Mouse (Mus musculus) brown adipose tissue, adult 24 weeks (tissue): Measurements from ENCODE around the gene Acad12. TPM values are rescaled to one million over a fixed set of nuclear protein-coding genes. Genes with fewer than 3 reads are reported as not detected.

ENCODE experiments used
- H3K27ac ChIP-seq: fragments of 200-500 bp; replicated peaks from 2 replicates; pipeline ENCODE4 v1.5.1; 2012; ENCODE audit warnings: low read depth, mild to moderate bottlenecking, low read length
- H3K4me1 ChIP-seq: fragments of 200-500 bp; 2 replicates; pipeline ENCODE4 v1.6.1; 2012; ENCODE audit warnings: low read length, mixed read lengths; ENCODE audit not compliant: control insufficient read depth, insufficient read depth, insufficient read length
- H3K4me3 ChIP-seq: fragments of 200-500 bp; 2 replicates; pipeline ENCODE4 v1.5.1; 2012; ENCODE audit warnings: low read depth, mild to moderate bottlenecking, low read length, moderate library complexity; ENCODE audit not compliant: insufficient read depth
- polyA plus RNA-seq: library from polyadenylated mRNA; stranded (reverse); fragments of >200 nt; gene quantifications from 2 replicates; pipeline ENCODE4 v1.2.4, GENCODE M21; 2012; ENCODE audit not compliant: missing spikeins, insufficient read depth, insufficient read length

Gene Acad12
- polyA plus RNA-seq, 1 experiment: 32.3 TPM

DNA sequence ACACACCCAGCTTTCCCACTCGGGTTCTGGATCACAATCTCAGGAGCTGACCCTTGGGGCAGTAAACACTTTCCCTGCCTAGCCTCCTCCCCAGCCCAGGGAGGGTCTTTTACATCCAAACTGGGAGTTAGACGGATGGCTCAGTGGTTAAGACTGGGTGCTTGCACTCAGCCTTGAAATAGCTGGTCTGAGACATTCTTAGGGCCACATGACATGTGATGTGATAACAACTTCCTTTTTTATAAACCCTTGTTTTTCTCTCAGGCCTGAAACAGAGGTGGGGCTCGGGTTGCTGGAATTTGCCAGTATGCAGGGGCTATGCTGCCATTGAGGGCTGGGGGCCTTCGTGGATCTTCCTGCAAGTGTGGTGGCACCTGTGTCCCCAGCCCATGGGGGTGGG, 21.4 kb downstream of the Acad12 start:
- peak overlapping the region; percentile 48 for H3K27ac ChIP-seq
- no peak overlapping the region for H3K4me3 ChIP-seq
- H3K4me1 ChIP-seq: peaks cover 7% of the 10 kb centered on the region

DNA sequence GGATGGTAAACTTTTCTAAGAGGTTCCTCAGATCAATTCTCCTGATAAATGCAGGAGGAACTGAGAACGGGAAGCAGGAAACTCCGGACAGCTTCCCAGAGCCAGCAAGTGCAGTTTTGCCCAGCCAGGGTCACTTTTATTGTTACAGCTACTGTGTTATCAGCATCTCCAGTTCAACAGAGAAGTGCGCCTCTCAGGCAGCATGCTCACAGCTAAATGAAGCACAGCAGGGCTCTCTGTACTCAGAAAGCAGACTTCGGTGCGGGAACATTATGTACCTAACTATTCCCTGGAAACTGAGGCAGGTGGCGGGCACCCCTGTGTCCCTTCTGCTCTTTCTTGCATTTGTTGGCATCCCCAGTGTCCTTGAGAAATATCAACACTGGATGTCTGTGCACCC, 22.5 kb downstream of the Acad12 start:
- no peak overlapping the region for H3K4me3 ChIP-seq
- 0 out of 2 replicates have a peak overlapping the region, but pooled peaks have one; percentile 8 for H3K27ac ChIP-seq
- peaks cover 17% of the 10 kb centered on the region for H3K4me1 ChIP-seq

DNA sequence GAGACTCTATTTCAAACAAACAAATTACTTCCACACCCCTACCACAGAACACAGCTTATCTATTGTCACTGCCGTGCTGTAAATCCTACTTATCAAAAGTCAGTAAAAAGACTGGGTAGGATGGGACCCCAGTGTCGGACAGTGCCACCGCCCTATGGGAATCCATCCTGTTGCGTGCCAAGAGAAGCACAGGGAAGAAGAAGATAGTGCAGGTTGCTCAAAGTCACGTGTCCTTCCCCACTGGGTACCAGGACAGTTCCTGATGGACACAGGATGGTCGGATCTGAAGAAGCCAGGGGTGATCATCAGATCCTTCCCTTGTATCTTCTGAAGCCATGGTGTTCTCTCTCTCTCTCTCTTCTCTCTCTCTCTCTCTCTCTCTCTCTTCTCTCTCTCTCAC, 23.0 kb downstream of the Acad12 start:
- Histone ChIP-seq H3K4me3 (no peak overlapping the region), H3K4me1 (peaks cover 20% of the 10 kb centered on the region), H3K27ac (no peak overlapping the region)

DNA sequence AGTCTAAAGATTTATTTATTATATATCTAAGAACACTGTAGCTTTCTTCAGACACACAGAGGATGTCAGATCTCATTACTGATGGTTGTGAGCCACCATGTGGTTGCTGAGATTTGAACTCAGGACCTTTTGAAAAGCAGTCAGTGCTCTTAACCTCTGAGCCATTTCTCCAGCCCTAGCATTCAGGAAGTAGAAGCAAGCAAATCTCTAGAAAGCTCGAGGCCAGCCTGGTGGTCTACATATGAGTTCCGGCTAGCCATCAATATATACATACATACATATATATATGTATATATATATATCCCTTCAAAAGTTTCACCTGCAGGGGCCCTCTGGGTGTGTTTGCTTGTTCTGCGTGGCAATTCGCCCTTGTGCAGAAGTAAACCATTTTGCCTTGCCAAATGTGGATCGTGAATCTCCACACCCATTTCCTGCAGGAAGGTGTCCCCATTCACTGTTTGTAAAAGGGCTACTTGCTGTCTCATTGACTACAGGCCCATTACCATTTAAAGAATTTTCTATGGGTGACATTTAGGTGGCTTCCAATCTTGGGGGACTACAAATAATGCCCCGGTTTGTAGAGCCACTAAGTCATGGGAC, 23.9 kb downstream of the Acad12 start:
- Histone ChIP-seq H3K27ac (no peak overlapping the region), H3K4me1 (peaks cover 20% of the 10 kb centered on the region), H3K4me3 (no peak overlapping the region)

DNA sequence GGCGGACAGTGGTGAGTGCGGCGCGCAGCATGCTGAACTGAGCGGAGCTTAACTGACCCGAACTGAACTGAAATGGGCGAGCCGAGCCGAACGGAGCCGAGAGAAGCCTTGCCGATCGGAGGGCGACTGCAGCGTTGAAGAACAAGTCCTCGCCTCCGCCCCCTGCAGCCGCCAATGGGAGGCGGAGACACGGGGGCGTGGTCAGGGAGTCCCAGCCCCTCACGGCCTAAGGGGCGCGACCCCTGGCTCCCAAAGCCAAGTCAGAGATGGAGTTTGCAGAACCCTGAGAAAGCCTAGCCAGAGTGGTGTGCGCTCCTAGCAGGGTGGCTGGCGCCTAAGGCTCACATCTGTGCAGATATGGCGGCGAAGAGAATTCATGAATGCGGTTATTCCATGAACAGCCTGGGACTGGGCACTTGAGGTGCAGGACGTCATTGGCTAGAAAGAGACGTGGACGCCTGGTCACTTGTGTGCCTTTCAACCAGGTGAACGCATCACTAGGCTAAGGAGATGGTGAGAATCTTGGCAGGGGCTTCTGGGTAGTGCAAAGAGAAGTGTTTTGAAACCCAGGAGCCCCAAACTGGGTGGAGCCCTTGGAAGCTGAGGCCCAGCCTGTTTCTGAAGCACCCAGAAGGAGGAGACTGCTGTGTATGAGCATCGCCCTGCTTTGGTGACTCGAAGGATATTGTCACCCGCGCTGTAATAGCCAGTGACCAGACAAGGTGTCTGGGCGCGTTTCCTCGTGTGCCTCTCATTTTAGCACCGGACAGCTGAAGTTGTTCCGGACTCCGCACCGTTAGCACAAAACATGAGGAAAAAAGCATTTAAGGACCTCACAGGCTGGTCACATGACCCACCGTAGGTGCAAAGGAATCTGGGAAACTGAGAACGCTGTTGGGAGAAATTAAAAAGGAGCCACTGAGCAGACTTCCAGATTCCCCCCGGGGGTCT, 25.0 kb downstream of the Acad12 start, which contains the start of gene Aldh2:
Gene Aldh2 (minus strand): TSS at position 374 of the 951 bp plus-strand sequence.
- peaks cover 20% of the 10 kb centered on the region for H3K4me1 ChIP-seq
- H3K4me3 ChIP-seq: peak within 1 kb of the TSS; percentile 71
- peak within 1 kb of the TSS; percentile 47 for H3K27ac ChIP-seq

DNA sequence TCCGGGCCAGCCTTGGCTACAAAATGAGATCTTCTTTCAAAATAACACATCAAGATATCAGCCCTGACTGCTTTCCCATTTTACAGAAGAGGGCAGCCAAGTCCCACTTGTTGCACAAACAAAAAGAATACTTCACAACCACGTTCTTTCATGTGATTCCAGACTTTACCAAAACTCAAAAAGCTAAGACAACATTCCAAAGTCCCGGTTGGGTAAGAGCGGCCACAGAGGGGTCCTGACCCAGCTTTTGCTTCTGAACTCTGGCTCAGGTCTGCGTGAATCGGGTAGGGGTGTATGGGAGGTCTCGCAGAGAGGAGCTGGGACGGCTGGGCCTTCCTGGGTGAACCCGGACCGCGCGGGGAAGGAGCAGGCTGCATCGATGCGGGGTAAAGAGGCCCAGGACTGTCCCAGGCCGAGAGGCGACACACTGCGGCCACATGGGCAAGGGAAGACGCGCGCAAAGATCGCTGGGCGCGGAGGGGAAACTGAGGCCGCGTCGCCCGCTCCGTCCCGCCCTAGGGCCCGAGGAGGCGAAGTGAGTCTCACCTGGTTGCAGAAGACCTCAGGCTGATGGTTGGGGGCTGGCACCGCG, 25.8 kb downstream of the Acad12 start:
- peaks cover 20% of the 10 kb centered on the region for H3K4me1 ChIP-seq
- H3K27ac ChIP-seq: peak overlapping the region; percentile 47
- H3K4me3 ChIP-seq: peak overlapping the region; percentile 71

DNA sequence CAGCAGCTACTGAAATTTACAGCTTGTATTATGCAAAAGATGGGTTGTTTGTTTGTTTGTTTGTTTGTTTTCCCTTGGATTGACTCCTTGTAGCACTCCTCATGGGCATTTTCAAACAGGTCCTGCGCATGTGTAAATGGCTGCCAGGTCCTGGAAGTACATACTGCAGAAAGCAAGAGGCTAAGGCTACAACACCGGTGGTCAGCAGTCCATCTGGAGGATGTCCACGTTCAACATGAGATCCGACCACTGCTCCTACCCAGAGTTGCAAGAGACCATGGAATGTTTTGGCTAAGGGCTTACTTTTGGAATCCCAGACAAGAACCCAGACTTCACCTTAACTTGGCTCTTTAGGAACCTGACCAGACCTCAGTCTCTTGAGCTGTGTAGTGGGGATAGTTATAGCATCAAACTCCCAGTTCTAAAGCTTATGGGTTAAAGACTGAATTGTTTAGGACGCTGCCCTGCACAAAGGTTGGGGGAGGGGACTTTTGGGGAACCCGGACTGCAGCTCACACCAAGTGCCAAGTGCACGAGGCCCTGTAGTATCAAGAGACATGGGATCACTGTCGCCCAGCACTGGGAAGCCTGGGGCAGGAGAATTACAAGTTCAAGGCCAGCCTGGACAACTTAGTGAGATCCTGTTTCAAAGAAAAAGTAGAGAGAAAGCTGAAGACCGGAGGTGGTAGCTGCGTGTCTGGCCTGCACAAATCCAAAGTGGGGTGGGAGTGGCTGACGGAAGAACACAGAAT, 26.5 kb downstream of the Acad12 start:
- Histone ChIP-seq H3K27ac (peak overlapping the region; percentile 53), H3K4me3 (peak overlapping the region; percentile 71), H3K4me1 (peaks cover 25% of the 10 kb centered on the region)

DNA sequence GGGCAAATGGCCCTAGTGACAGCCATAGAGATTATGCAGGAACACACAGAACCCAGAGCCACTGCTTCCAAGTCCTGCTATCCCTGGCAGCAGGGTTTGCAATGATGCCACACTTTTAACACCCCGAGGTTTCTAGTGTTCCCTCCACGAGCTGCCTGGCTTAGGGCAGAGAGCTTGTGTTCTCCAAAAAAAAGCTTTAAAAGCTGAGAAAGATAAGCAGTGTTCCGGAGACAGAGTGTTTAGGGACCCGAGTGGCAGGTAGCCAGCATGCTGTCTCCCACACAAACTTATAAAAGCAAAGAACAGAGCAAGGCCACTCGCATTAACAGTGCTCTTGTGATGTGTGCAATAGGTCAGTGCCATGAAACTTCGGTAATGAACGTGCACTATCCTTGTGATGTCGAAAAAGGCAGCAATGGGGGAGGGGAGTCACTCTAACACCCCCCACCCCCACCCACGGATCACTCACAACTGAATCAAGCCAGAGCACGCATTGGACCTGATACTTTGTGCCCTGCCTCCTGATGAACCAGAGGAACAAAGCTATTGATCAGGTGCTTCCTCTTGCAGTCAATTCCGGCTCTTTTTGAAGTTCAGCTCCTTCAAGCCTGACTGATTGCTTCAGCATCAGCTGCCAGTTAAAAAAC, 27.2 kb downstream of the Acad12 start:
- Histone ChIP-seq H3K4me3 (peak overlapping the region; percentile 71), H3K27ac (peak overlapping the region; percentile 53), H3K4me1 (peaks cover 27% of the 10 kb centered on the region)

DNA sequence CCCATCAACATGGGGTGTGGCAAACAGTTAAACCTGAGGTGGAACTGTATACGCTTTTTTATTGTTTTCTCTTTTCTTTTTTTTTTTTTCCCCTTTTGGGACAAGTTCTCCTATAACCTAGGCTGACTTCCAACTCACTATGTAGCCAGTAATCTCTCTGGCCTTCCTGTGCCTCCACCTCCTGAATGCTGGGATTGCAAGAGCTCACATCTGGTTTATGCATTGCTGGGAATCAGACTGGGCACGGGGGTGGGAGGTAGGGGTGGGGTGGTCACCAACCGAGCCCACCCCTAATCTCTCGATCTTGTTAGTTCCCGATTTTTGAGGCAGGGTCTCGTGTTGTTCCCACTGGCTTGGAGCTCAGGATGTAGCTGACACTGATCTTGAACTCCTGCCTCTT, 28.8 kb downstream of the Acad12 start:
- Histone ChIP-seq H3K4me3 (no peak overlapping the region), H3K27ac (0 out of 2 replicates have a peak overlapping the region, but pooled peaks have one; percentile 0), H3K4me1 (peaks cover 37% of the 10 kb centered on the region)

DNA sequence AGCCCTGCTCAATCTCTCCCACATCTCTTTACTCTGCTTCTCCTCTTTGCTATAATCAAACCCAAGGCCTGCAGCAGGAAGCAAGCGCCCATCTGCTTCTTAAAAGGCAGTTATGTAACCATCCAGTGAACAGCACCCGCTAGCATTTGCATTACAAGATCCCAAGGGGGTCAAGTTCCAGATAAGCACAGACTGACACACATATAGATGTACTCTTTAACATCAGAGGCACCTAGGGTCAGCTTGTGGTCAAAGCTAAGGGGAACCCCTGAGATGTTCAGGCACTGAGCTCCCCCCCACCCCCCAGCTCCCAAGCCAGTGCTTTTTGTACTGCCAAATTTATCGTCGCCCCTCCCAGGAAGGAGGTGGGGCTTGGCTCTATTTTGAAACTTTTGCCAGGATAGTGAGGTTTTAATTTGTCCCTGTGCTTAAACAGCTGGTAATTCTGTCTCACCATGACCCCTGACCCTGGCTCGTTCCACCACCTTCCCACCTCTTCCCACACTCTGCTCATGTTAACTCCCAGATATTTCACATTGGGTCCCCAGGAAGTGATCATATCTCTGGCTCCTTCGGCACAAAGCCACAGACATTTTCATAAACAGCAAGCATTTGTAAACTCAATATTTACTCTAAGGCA, 32.2 kb downstream of the Acad12 start:
- Histone ChIP-seq H3K4me3 (peak overlapping the region; percentile 31; the same call in 1 of the 2 replicates), H3K4me1 (peaks cover 31% of the 10 kb centered on the region), H3K27ac (peak overlapping the region; percentile 97)

DNA sequence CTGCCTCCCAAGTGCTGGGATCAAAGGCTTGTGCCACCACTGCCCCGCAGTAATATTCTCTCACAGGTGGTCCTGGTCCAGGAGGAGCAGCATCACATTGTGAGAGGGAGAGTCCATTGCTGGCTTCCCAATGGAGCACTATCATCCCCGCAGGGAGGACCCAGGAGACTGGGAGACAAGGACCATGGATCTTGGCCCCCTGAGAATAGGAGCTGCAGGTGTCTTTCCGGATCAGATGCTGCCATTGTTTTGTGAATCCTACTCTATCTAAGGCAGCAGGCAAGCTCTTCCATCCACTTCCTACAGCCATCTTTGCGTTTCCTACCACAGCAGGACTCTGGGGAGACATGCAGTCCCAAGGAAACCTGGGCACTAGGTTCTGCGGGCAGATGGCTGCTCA, 33.0 kb downstream of the Acad12 start:
- Histone ChIP-seq H3K4me3 (no peak overlapping the region), H3K4me1 (peaks cover 25% of the 10 kb centered on the region), H3K27ac (peak overlapping the region; percentile 97)

DNA sequence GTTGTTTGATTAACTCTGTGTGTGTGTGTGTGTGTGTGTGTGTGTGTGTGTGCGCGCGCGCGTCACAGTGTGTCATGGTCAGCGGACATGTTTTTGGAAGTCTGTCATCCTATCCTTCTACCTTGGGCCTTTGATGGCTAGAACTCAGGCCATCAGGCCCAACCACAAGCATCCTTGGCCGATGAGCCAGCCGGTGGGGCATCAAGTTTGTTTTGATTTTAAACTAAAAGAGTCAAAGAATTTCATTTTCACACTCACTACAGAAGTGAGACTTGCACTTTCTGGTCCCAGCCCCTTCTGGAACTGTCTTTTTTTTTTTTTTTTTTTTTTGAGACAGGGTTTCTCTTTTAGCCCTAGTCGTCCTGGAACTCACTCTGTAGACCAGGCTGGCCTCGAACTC, 33.7 kb downstream of the Acad12 start:
- Histone ChIP-seq H3K4me3 (no peak overlapping the region), H3K27ac (peak overlapping the region; percentile 97), H3K4me1 (peaks cover 25% of the 10 kb centered on the region)

DNA sequence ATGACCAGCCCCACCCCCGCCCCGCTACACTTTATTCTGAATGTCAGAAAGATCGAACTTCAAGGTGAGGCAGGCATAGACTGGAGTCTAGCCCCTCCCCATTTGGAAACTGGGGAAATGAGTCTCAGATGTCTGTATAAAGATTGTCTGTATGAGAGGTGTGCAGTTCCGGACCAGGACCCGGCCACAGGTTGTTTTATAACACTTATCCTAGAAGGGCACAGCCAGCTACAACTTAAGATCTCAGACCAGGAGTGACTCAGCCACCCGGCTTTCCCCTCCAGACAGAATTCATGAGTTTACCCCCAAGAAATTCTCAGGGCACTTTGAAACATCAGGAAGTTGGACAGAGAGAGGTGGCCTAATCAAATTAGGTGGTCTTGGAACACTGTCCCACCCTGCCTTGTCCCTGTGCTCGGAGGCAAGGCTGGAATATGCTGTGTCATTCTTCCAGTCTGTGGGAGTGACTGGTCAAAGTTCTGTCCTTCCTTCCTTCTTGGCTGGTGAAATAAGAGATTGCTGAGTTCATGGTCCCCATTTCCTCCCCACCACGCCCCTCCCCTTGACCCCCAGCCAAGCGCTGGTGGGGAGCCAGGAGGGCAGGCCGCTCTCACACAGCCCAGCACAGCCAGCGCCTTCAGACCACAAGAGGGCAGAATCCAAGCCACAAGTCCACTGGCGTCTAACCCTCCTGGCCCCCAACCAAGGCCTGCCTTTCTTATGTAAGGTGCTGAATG, 34.8 kb downstream of the Acad12 start:
- Histone ChIP-seq H3K27ac (peak overlapping the region; percentile 97), H3K4me1 (peaks cover 25% of the 10 kb centered on the region), H3K4me3 (peak overlapping the region; percentile 40)
